Mouse (Mus musculus): ENCODE data around the gene Atp2b4. TPM values are rescaled to one million over a fixed set of nuclear protein-coding genes. Genes with fewer than 3 reads are reported as not detected.

Atp2b4 gene
- total and polyA plus RNA-seq, 3 experiments, result 34.0 to 278 (median 85.7) TPM

- no peak for ATAC-seq (ENCODE audit: extremely low read depth, insufficient number of reproducible peaks, low FRiP score, poor library complexity, severe bottlenecking)
- Histone ChIP-seq H3K4me3 (ENCODE audit: low read depth, low read length) (no peak overlapping the region), H3K27me3 (ENCODE audit: insufficient read depth, low read length) (peaks cover 38% of the 10 kb centered on the region), H3K9me3 (replicated peaks) (peaks cover 2% of the 10 kb centered on the region; the same call in 1 of the 2 replicates), H3K36me3 (replicated peaks) (no peaks in the 10 kb centered on the region), H3K4me1 (ENCODE audit: insufficient read depth, low read depth, low read length) (peaks cover 49% of the 10 kb centered on the region)
- TF ChIP-seq GATA1 (IDR thresholded peaks at IDR 0.05; ENCODE audit: borderline replicate concordance, low read length), result no peak
- TF ChIP-seq CTCF (IDR thresholded peaks at IDR 0.05; ENCODE audit: low read depth, low read length), result no peak
- no peak for TF ChIP-seq POLR2AphosphoS5 (IDR thresholded peaks at IDR 0.05; ENCODE audit: insufficient replicate concordance, low read depth, low read length)
- TF ChIP-seq TAL1 (conservative IDR thresholded peaks at IDR 0.05; ENCODE audit: low read depth, low read length), result no peak
- TF ChIP-seq GATA2 (IDR thresholded peaks at IDR 0.05; ENCODE audit: borderline replicate concordance, low read depth, low read length), result no peak
- DNase-seq (ENCODE audit: low spot score), result no peak
Observed at GRCm38 (mm10) chr1:133840530-133840929, 39.7 kb upstream of the Atp2b4 start.

- no peak for ATAC-seq (ENCODE audit: extremely low read depth, insufficient number of reproducible peaks, low FRiP score, poor library complexity, severe bottlenecking)
Observed at GRCm38 (mm10) chr1:133834309-133834708, 33.5 kb upstream of the Atp2b4 start.

DNA sequence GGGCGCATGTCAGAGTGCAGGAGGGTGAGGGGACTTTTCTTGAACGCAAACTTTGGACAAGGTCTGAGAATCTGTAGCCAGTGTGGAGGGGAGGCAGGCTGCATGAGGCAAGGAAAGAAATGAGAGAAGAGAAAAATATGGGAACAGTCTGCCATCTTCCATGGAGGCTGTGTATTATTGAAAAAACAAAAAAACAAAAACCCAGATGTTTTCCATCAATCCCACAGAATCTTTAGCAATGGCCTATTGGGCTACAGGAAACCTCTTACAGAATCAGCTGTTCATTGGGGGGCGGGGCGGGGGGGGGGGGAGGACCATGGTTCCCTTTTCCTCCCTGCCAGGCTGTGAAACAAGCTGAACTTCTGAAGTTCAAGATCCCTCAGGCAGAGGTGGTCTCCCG is 31.9 kb upstream of the Atp2b4 start:
- DNase-seq (ENCODE audit: low spot score) (no peak), ATAC-seq (ENCODE audit: extremely low read depth, insufficient number of reproducible peaks, low FRiP score, poor library complexity, severe bottlenecking) (no peak)
- TF ChIP-seq POLR2AphosphoS5 (IDR thresholded peaks at IDR 0.05; ENCODE audit: insufficient replicate concordance, low read depth, low read length) (no peak), GATA2 (IDR thresholded peaks at IDR 0.05; ENCODE audit: borderline replicate concordance, low read depth, low read length) (no peak), GATA1 (IDR thresholded peaks at IDR 0.05; ENCODE audit: borderline replicate concordance, low read length) (no peak), CTCF (IDR thresholded peaks at IDR 0.05; ENCODE audit: low read depth, low read length) (no peak), TAL1 (conservative IDR thresholded peaks at IDR 0.05; ENCODE audit: low read depth, low read length) (no peak)
- Histone ChIP-seq H3K27me3 (ENCODE audit: insufficient read depth, low read length) (peaks cover 6% of the 10 kb centered on the region), H3K4me1 (ENCODE audit: insufficient read depth, low read depth, low read length) (peaks cover 40% of the 10 kb centered on the region), H3K9me3 (replicated peaks) (no peaks in the 10 kb centered on the region), H3K4me3 (ENCODE audit: low read depth, low read length) (no peak overlapping the region), H3K36me3 (replicated peaks) (no peaks in the 10 kb centered on the region)

More at GRCm38 (mm10) chr1:133834309-133834708, 33.5 kb upstream of the Atp2b4 start:
- Histone ChIP-seq H3K36me3 (replicated peaks) (no peaks in the 10 kb centered on the region), H3K4me1 (ENCODE audit: insufficient read depth, low read depth, low read length) (peaks cover 33% of the 10 kb centered on the region), H3K27me3 (ENCODE audit: insufficient read depth, low read length) (peaks cover 6% of the 10 kb centered on the region), H3K9me3 (replicated peaks) (peaks cover 2% of the 10 kb centered on the region; the same call in 1 of the 2 replicates), H3K4me3 (ENCODE audit: low read depth, low read length) (no peak overlapping the region)
- TF ChIP-seq GATA1 (IDR thresholded peaks at IDR 0.05; ENCODE audit: borderline replicate concordance, low read length) (no peak), POLR2AphosphoS5 (IDR thresholded peaks at IDR 0.05; ENCODE audit: insufficient replicate concordance, low read depth, low read length) (no peak), CTCF (IDR thresholded peaks at IDR 0.05; ENCODE audit: low read depth, low read length) (no peak), GATA2 (IDR thresholded peaks at IDR 0.05; ENCODE audit: borderline replicate concordance, low read depth, low read length) (no peak), TAL1 (conservative IDR thresholded peaks at IDR 0.05; ENCODE audit: low read depth, low read length) (no peak)
- DNase-seq (ENCODE audit: low spot score), result no peak

DNA sequence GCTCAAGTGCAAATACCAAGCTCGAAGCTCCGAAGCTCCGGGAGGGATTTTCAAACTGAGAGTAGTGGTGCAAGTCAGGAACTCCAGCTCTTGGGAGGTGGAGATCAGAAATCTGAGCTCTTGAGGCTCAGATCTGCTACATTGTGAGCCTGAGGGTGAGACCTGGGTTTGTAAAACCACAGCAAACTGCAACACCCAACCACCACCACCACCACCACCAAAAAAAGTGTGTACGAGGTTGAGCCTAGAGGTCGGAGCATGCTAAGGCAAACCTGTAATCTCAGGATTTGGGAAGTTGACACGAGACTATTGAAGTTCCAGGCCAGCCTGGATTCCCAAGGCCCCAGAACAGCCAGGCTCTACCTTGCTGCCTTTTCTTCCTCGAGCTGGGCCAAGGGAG is 25.4 kb upstream of the Atp2b4 start:
- Histone ChIP-seq H3K4me1 (ENCODE audit: insufficient read depth, low read depth, low read length) (peaks cover 78% of the 10 kb centered on the region), H3K27me3 (ENCODE audit: insufficient read depth, low read length) (no peaks in the 10 kb centered on the region), H3K9me3 (replicated peaks) (no peaks in the 10 kb centered on the region), H3K36me3 (replicated peaks) (no peaks in the 10 kb centered on the region), H3K4me3 (ENCODE audit: low read depth, low read length) (peak overlapping the region; percentile 36; the same call in 1 of the 2 replicates)
- no peak for ATAC-seq (ENCODE audit: extremely low read depth, insufficient number of reproducible peaks, low FRiP score, poor library complexity, severe bottlenecking)
- no peak for DNase-seq (ENCODE audit: low spot score)
- TF ChIP-seq GATA1 (IDR thresholded peaks at IDR 0.05; ENCODE audit: borderline replicate concordance, low read length) (no peak), CTCF (IDR thresholded peaks at IDR 0.05; ENCODE audit: low read depth, low read length) (no peak), TAL1 (conservative IDR thresholded peaks at IDR 0.05; ENCODE audit: low read depth, low read length) (no peak), POLR2AphosphoS5 (IDR thresholded peaks at IDR 0.05; ENCODE audit: insufficient replicate concordance, low read depth, low read length) (no peak), GATA2 (IDR thresholded peaks at IDR 0.05; ENCODE audit: borderline replicate concordance, low read depth, low read length) (no peak)

DNA sequence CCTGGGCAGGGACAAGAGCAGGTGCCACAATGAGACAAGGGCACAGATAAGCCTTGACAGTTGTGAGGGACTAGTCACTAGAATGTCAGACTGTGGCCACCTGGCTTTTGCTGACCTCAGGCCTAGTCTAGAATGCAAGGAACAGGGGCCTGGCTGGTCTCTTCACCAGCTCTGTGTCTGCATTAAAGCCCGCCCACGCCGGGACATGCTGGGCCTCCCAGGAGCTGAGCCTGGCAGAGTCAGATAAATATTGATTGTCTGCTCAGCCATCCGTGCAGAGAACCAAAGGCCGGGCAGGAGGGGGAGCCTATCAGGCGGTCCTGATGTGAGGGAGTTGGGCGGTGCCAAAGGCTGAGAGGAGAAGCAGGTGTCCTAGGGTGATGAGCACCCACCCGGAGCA is 24.7 kb upstream of the Atp2b4 start:
- H3K4me3 ChIP-seq (ENCODE audit: low read depth, low read length), result peak overlapping the region; percentile 36; the same call in 1 of the 2 replicates
- ATAC-seq (ENCODE audit: extremely low read depth, insufficient number of reproducible peaks, low FRiP score, poor library complexity, severe bottlenecking), result peak; percentile 89

DNA sequence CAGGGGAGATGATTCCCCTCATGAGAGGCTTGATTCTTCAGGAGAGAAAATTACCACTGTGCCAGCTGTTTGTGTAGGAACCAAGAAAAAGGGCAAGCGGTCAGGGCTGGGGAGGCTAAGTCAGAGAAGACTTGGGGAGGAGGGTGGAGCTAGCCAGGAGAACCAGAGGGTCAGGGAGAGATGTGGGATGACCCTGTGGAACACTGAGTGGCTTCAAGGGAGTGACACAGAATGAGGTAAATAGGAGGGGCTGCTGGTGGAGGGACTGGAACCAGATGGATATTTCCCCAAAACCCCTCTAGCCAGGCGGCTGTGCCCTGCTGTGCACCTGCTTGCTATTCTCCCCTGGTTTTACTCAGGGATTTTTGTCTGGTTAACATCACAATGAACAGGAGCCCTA is 24.3 kb upstream of the Atp2b4 start:
- Histone ChIP-seq H3K27me3 (ENCODE audit: insufficient read depth, low read length) (no peaks in the 10 kb centered on the region), H3K4me1 (ENCODE audit: insufficient read depth, low read depth, low read length) (peaks cover 87% of the 10 kb centered on the region), H3K9me3 (replicated peaks) (no peaks in the 10 kb centered on the region), H3K36me3 (replicated peaks) (no peaks in the 10 kb centered on the region), H3K4me3 (ENCODE audit: low read depth, low read length) (peak overlapping the region; percentile 36; the same call in 1 of the 2 replicates)
- no peak for DNase-seq (ENCODE audit: low spot score)
- no peak for ATAC-seq (ENCODE audit: extremely low read depth, insufficient number of reproducible peaks, low FRiP score, poor library complexity, severe bottlenecking)
- TF ChIP-seq GATA1 (IDR thresholded peaks at IDR 0.05; ENCODE audit: borderline replicate concordance, low read length) (no peak), TAL1 (conservative IDR thresholded peaks at IDR 0.05; ENCODE audit: low read depth, low read length) (no peak), CTCF (IDR thresholded peaks at IDR 0.05; ENCODE audit: low read depth, low read length) (no peak), GATA2 (IDR thresholded peaks at IDR 0.05; ENCODE audit: borderline replicate concordance, low read depth, low read length) (no peak), POLR2AphosphoS5 (IDR thresholded peaks at IDR 0.05; ENCODE audit: insufficient replicate concordance, low read depth, low read length) (no peak)

More for the DNA sequence above, 24.7 kb upstream of the Atp2b4 start:
- TF ChIP-seq TAL1 (conservative IDR thresholded peaks at IDR 0.05; ENCODE audit: low read depth, low read length) (peak; percentile 96), POLR2AphosphoS5 (IDR thresholded peaks at IDR 0.05; ENCODE audit: insufficient replicate concordance, low read depth, low read length) (no peak), CTCF (IDR thresholded peaks at IDR 0.05; ENCODE audit: low read depth, low read length) (no peak)
- peak; percentile 97 for DNase-seq (ENCODE audit: low spot score)
- Histone ChIP-seq H3K9me3 (replicated peaks) (no peaks in the 10 kb centered on the region), H3K4me1 (ENCODE audit: insufficient read depth, low read depth, low read length) (peaks cover 83% of the 10 kb centered on the region), H3K36me3 (replicated peaks) (no peaks in the 10 kb centered on the region), H3K27me3 (ENCODE audit: insufficient read depth, low read length) (no peaks in the 10 kb centered on the region)

All from G1E (cell line).